Mouse (Mus musculus) limb, embryonic 11.5 days (tissue): ENCODE results near the gene Prdm1. TPM values are rescaled to one million over a fixed set of nuclear protein-coding genes. Genes with fewer than 3 reads are reported as not detected.

ENCODE experiments used
- ATAC-seq: fragments of 200-750 bp; cut with Nextera tagmentation; 2 replicates; pipeline ENCODE4 v1.8.0; 2017; ENCODE audit warnings: low read depth; ENCODE audit not compliant: insufficient number of reproducible peaks, low FRiP score, low TSS enrichment
- DNase-seq: peaks from one replicate; pipeline ENCODE4 v3.0.0-alpha.2; 2015; ENCODE audit warnings: low spot score
- H3K27ac ChIP-seq: fragments of 300-500 bp; sonication (generic); replicated peaks from 2 replicates; pipeline ENCODE4 v1.5.1; 2014; ENCODE audit warnings: low read depth, mild to moderate bottlenecking, low read length
- H3K27me3 ChIP-seq: fragments of 300-500 bp; sonication (generic); 2 replicates; pipeline ENCODE4 v1.6.1; 2014; ENCODE audit warnings: mild to moderate bottlenecking, low read length, mixed read lengths; ENCODE audit not compliant: control insufficient read depth, insufficient read depth
- H3K36me3 ChIP-seq: fragments of 300-500 bp; sonication (generic); 2 replicates; pipeline ENCODE4 v1.6.1; 2014; ENCODE audit warnings: mild to moderate bottlenecking, low read length, moderate library complexity, mixed read lengths; ENCODE audit not compliant: control insufficient read depth, insufficient read depth
- H3K4me1 ChIP-seq: fragments of 300-500 bp; sonication (generic); 2 replicates; pipeline ENCODE4 v1.6.1; 2014; ENCODE audit warnings: low read length, mixed read lengths; ENCODE audit not compliant: control insufficient read depth, insufficient read depth
- H3K4me2 ChIP-seq: fragments of 300-500 bp; sonication (generic); 2 replicates; pipeline ENCODE4 v1.6.1; 2014; ENCODE audit warnings: low read depth, mild to moderate bottlenecking, moderate library complexity; ENCODE audit not compliant: severe bottlenecking
- H3K4me3 ChIP-seq: fragments of 300-500 bp; sonication (generic); 2 replicates; pipeline ENCODE4 v1.5.1; 2014; ENCODE audit warnings: low read depth, low read length
- H3K9ac ChIP-seq: fragments of 300-500 bp; sonication (generic); 2 replicates; pipeline ENCODE4 v1.6.1; 2014; ENCODE audit warnings: mild to moderate bottlenecking, low read length
- H3K9me3 ChIP-seq: fragments of 300-500 bp; sonication (generic); 2 replicates; pipeline ENCODE4 v1.6.1; 2016; ENCODE audit warnings: low read length; ENCODE audit not compliant: control insufficient read depth
- WGBS: fragments of 180-500 bp; shearing (Covaris S2); extraction: QIAGEN DNeasy Blood & Tissue Kit; methylation state at CpG from one replicate; pipeline ENCODE4 v1.1.7; 2014; 5-methylcytosine and 5-hydroxymethylcytosine counted together
- polyA plus RNA-seq: library from polyadenylated mRNA; unstranded; fragments of >200 nt; fragmentation: Nextera tagmentation; extraction: Ambion mirVana; gene quantifications from 2 replicates; pipeline ENCODE4 v1.2.1, GENCODE M21; 2014

Prdm1 gene
- polyA plus RNA-seq, 1 experiment from 2014 or later, result 3.6 TPM

GRCm38 (mm10) chr10:44447406-44448139 is 80.7 kb downstream of the Prdm1 start:
- no peaks in the 10 kb centered on the region for H3K36me3 ChIP-seq
- no peaks in the 10 kb centered on the region for H3K27me3 ChIP-seq
- H3K4me1 ChIP-seq, result 0 out of 2 replicates have a peak, but pooled peaks cover 6% of the 10 kb centered on the region
- WGBS, result 86% methylated on average over 14 of the region's 14 CpGs
- no peak overlapping the region for H3K4me2 ChIP-seq
- H3K9ac ChIP-seq, result no peak overlapping the region
- no peak overlapping the region for H3K4me3 ChIP-seq
- no peak overlapping the region for H3K27ac ChIP-seq
- DNase-seq, result no peak
- no peak; the same call in 1 of the 2 replicates for ATAC-seq
- no peaks in the 10 kb centered on the region for H3K9me3 ChIP-seq

DNA sequence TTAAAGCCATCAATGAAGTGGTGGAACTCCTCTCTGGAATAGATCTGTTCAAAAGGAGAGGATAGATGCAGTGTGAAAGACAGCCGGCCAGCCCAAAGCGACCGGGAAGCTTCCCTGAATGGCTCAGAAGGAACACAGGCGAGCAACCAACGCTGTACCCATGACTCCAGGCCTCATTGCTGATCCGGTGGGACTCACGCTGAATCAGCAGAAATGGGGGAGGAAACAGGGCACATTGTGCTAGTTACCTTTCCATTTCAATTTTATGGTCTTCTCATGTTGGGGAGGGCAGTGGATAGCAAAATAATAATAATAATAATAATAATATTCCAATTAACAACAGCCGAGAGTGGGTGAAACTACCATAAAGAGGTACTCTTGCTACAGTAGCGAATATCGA is 81.3 kb downstream of the Prdm1 start:
- DNase-seq (no peak), ATAC-seq (no peak)
- Histone ChIP-seq H3K4me3 (no peak overlapping the region), H3K27ac (no peak overlapping the region), H3K36me3 (no peaks in the 10 kb centered on the region), H3K4me1 (0 out of 2 replicates have a peak, but pooled peaks cover 6% of the 10 kb centered on the region), H3K27me3 (no peaks in the 10 kb centered on the region), H3K9me3 (no peaks in the 10 kb centered on the region), H3K9ac (no peak overlapping the region), H3K4me2 (no peak overlapping the region)
- 90% methylated on average over 10 of the region's 10 CpGs for WGBS

GRCm38 (mm10) chr10:44444415-44444814 is 83.9 kb downstream of the Prdm1 start:
- 0 out of 2 replicates have a peak, but pooled peaks cover 6% of the 10 kb centered on the region for H3K4me1 ChIP-seq
- no peak overlapping the region for H3K4me2 ChIP-seq
- WGBS, result 79% methylated on average over 4 of the region's 4 CpGs
- no peak overlapping the region for H3K9ac ChIP-seq
- no peaks in the 10 kb centered on the region for H3K9me3 ChIP-seq
- no peak overlapping the region for H3K4me3 ChIP-seq
- H3K27ac ChIP-seq, result no peak overlapping the region
- H3K27me3 ChIP-seq, result no peaks in the 10 kb centered on the region
- no peak for DNase-seq
- no peak for ATAC-seq
- H3K36me3 ChIP-seq, result no peaks in the 10 kb centered on the region

DNA sequence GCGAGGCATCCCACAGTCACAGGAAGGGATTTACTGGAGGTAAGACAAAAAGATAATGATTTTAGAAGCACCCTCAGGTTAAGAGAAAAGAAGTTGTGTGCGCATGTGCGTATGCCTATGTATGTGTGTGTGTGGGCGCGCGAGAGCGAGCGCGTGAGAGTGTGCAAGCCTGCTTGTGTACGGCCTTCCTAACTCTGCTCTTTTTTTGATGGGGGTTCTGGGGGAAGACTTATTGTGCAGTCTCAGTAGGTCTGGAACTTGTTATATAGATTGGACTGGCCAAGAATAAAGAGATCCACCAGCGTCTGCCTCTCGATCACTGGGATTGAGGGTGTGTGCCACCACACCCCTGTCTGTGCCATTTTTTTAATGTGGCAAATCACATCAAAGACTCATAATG is 84.6 kb downstream of the Prdm1 start:
- Histone ChIP-seq H3K9ac (no peak overlapping the region), H3K4me3 (no peak overlapping the region), H3K27me3 (no peaks in the 10 kb centered on the region), H3K4me1 (0 out of 2 replicates have a peak, but pooled peaks cover 6% of the 10 kb centered on the region), H3K27ac (no peak overlapping the region), H3K4me2 (no peak overlapping the region), H3K9me3 (no peaks in the 10 kb centered on the region), H3K36me3 (no peaks in the 10 kb centered on the region)
- DNase-seq (no peak), ATAC-seq (no peak)
- WGBS, result 76% methylated on average over 12 of the region's 12 CpGs

- no peaks in the 10 kb centered on the region for H3K9me3 ChIP-seq
- ATAC-seq (no peak), DNase-seq (no peak)
- 91% methylated on average over 11 of the region's 11 CpGs for WGBS
- no peak overlapping the region for H3K27ac ChIP-seq
- H3K9ac ChIP-seq, result peak overlapping the region; percentile 17; the same call in 1 of the 2 replicates
- H3K4me2 ChIP-seq, result no peak overlapping the region
- no peaks in the 10 kb centered on the region for H3K36me3 ChIP-seq
- H3K4me3 ChIP-seq, result no peak overlapping the region
- 0 out of 2 replicates have a peak, but pooled peaks cover 3% of the 10 kb centered on the region for H3K4me1 ChIP-seq
- H3K27me3 ChIP-seq, result no peaks in the 10 kb centered on the region
Measured at GRCm38 (mm10) chr10:44439732-44440131, 88.6 kb downstream of the Prdm1 start.

- DNase-seq (no peak), ATAC-seq (no peak)
- no peaks in the 10 kb centered on the region for H3K4me1 ChIP-seq
- H3K27ac ChIP-seq, result no peak overlapping the region
- no peaks in the 10 kb centered on the region for H3K9me3 ChIP-seq
- H3K4me2 ChIP-seq, result no peak overlapping the region
- H3K27me3 ChIP-seq, result no peaks in the 10 kb centered on the region
- H3K36me3 ChIP-seq, result no peaks in the 10 kb centered on the region
- no peak overlapping the region for H3K4me3 ChIP-seq
- H3K9ac ChIP-seq, result no peak overlapping the region
- WGBS, result 93% methylated on average over 1 of the region's 1 CpGs
Measured at GRCm38 (mm10) chr10:44437614-44438013, 90.7 kb downstream of the Prdm1 start.

- no peak for ATAC-seq
Measured at GRCm38 (mm10) chr10:44435956-44436355, 92.3 kb downstream of the Prdm1 start.

GRCm38 (mm10) chr10:44434702-44435181 is 93.6 kb downstream of the Prdm1 start:
- ATAC-seq (no peak), DNase-seq (no peak)
- Histone ChIP-seq H3K27me3 (no peaks in the 10 kb centered on the region), H3K4me1 (no peaks in the 10 kb centered on the region), H3K9ac (no peak overlapping the region), H3K4me3 (no peak overlapping the region), H3K4me2 (no peak overlapping the region), H3K9me3 (no peaks in the 10 kb centered on the region), H3K36me3 (no peaks in the 10 kb centered on the region; the same call in 1 of the 2 replicates), H3K27ac (no peak overlapping the region)
- 73% methylated on average over 6 of the region's 6 CpGs for WGBS

More at GRCm38 (mm10) chr10:44435956-44436355, 92.3 kb downstream of the Prdm1 start:
- WGBS, result 96% methylated on average over 4 of the region's 4 CpGs
- Histone ChIP-seq H3K27ac (no peak overlapping the region), H3K27me3 (no peaks in the 10 kb centered on the region), H3K36me3 (no peaks in the 10 kb centered on the region), H3K4me3 (no peak overlapping the region), H3K9ac (no peak overlapping the region), H3K4me2 (no peak overlapping the region), H3K4me1 (no peaks in the 10 kb centered on the region), H3K9me3 (no peaks in the 10 kb centered on the region)
- no peak for DNase-seq
